Mouse (Mus musculus) liver (tissue): ENCODE data around the gene Defa22.
"Not testable (repeated sequence)": the region's sequence is repeated elsewhere in the genome, so short reads cannot be mapped to it uniquely, and the experiment has no call there.

Source experiments
- DNase-seq: peaks from one replicate; pipeline ENCODE4 v3.0.0-alpha.2; 2020; ENCODE audit warnings: mixed read lengths

The Defa22 gene

GRCm38 (mm10) chr8:21161977-21162376 lies at the start of gene Defa22:
TSS of gene Defa22 (plus strand) at chr8:21162277.
- not testable (repeated sequence) for DNase-seq

DNA sequence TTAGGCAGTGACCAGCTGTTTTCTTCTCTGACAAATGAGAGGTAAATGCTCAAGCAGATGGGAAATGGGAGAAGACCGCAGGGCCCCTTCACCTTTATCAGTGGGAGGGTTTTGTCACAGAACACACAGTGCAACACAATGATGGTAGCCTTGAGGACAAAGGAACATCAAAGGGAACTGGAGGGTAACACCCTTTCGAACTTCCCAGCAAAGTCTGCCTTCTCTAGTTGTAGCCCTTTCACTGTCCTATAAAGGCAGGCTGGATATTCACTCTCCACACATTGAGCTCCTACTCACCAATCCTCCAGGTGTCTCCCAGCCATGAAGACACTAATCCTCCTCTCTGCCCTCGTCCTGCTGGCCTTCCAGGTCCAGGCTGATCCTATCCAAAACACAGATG lies 27.7 kb upstream of the Defa22 start, which contains the start of gene Defa30:
Gene Defa30, plus strand, starts transcription at position 301 of the 400 bp plus-strand sequence.
- DNase-seq = not testable (repeated sequence)

DNA sequence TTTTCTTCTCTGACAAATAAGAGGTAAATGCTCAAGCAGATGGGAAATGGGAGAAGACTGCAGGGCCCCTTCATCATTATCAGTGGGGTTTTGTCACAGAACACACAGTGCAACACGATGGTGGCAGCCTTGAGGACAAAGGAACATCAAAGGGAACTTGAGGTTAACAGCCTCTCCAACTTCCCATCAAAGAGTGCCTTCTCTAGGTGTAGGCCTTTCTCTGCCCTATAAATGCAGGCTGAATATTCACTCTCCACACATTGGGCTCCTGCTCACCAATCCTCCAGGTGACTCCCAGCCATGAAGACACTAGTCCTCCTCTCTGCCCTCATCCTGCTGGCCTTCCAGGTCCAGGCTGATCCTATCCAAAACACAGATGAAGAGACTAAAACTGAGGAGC lies 29.2 kb downstream of the Defa22 start, which contains the start of gene Defa31:
Gene Defa31, plus strand, starts transcription at position 301 of the 400 bp plus-strand sequence.
- not testable (repeated sequence) for DNase-seq

DNA sequence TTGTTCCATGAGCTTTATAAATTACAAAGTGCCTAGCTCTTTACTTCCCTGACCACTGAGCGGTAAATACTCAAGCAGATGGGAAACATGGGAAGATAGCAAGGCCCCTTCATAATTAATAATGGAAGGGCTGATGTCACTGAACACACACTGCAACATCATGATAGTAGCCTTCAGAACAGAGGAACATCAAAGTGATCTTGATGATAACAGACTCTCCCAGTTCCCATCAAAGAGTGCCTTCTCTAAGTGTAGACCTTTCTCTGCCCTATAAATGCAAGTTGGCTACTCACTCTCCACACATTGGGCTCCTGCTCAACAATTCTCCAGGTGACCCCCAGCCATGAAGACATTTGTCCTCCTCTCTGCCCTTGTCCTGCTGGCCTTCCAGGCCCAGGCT lies 39.2 kb downstream of the Defa22 start, which contains the start of gene Gm15293:
Gene Gm15293, plus strand, starts transcription at position 301 of the 400 bp plus-strand sequence.
- DNase-seq = not testable (repeated sequence)
